Mouse (Mus musculus) kidney, postnatal 10 days (tissue): Measurements from ENCODE around the gene Hectd2.

Source experiments
- DNase-seq: peaks from one replicate; pipeline ENCODE4 v3.0.0; 2021; ENCODE audit warnings: mixed read lengths

Hectd2 gene

DNA sequence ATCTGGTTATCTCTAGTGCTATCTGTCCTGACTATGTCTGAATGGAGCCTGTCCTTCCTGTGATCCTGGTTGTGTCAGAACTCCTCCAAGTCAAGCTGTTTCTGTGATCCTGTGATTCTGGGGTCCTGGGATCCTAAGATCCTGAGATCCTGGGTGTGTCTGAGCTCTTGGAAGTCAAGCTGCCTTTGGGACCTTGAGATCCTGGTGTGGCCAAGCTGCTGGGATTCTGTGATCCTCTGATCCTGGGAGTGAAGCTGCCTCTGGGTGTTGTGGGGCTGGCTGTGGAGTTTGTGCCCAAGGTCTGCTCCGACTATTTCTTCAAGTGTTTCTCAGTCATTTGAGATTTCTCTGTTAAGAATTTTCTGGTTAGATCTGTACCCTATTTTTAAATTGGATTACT is 98.2 kb downstream of the Hectd2 start:
- no peak for DNase-seq

DNA sequence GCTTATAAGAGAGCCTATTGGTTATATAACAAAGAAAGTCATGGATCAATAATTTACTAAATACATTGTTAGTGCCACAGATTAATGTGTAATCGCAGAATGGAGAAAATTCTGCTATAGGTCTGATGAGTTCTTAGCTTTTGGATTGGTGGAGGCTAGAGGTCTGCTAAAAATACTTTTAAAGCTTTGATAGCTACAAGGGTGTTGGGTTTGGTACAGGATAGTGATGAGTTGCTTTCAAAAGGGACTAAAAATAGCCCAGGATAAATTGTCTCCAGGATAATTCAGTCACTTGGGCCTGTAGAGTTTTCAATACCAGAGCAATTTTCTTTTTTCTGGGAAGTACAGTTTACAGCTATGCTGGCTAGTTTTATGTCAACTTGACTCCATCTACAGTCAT is 108.3 kb downstream of the Hectd2 start:
- DNase-seq, result no peak

DNA sequence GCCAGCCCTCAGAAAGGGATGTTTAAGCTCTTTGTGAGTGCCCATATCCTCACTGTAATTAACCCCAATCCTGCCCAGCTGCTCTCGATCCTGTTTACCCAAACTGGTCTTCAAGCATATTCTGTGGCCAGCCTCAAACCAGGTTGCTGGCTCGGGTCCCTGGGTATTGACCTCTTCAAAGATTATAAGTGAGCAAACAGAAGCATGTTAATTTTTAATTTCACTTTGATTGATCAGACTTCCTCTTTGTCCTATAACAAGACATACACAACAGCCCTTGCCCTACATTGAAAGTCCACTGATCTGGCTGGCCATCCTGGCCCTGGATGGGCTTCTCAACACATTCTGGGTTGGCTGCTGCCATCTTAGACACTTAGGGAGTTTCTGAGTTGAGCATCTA is 109.5 kb downstream of the Hectd2 start:
- DNase-seq, result no peak

DNA sequence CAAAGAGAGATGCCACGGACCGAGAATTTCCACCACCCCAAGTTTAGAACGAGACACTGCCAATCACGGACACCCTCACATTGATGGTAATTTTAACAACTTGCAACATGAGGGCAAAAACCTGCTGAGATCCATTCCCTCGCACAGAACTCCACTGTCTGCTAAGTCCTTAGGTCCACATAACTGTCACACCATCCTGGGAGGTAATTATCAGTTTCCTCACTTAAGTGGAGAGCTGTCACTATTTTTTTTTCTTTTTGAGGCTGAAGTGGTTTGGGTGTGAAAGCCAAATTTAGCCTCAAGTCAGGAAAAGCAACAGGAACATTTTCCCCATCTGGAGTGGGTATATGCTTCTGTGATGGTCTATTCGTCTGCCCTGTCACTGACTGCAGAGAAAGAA is 110.0 kb downstream of the Hectd2 start:
- DNase-seq, result no peak

DNA sequence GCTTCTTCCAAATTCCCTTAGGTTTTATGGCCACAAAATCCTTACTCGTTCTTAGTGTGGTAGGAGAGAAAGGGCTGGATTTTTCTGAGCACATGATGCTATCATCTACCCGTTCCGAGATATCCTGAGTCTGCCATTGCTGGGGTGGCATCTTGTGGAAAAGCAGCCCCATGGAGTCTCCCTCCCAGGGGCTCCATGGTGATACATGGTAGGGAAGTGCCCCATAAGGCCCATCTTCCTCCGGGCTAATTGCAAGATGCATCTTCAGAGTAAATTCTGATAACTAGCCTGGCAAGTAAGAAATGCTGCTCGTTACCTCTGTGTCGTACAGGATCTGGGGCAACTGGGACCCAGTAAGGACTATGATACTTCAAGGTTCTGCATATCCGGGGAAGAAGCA is 110.8 kb downstream of the Hectd2 start:
- no peak for DNase-seq

DNA sequence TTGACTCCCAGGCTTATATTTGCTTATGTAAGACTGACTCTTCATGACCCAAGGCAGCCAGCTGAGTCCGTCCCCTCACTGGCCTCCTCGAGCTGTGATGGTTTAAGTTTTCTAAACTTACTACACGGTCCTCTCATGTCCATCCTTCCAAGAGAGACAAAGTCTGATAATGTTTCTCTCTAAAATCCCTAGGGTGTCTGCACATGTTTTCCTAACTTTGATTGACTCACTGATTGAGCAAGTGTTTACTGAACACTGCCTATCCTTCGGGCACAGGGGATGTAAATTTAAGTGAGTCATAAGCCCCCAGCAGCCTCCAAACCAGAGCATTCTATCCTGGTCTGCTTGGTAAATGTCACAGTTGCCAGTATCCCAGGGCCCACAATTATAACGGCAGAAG is 111.2 kb downstream of the Hectd2 start:
- DNase-seq, result no peak

DNA sequence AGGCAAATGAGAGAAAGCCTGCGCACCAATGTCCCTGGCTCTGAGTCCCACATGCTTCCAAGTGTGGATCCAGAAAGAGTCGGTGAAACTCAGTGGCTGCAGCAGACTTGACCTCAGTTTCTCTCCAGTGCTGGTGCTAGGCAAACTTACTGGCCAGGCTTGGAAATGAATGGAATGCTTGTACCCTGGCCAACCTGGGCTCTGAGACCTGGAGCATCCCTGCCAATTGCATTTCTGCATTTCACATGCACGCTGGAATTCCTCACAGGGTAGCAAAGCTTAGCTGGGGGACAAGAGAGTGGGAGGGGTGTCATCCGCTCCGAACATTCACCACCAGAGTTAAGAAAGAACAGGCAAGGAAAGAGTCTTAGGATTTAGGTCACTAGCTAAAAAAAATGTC is 112.0 kb downstream of the Hectd2 start:
- DNase-seq, result no peak

DNA sequence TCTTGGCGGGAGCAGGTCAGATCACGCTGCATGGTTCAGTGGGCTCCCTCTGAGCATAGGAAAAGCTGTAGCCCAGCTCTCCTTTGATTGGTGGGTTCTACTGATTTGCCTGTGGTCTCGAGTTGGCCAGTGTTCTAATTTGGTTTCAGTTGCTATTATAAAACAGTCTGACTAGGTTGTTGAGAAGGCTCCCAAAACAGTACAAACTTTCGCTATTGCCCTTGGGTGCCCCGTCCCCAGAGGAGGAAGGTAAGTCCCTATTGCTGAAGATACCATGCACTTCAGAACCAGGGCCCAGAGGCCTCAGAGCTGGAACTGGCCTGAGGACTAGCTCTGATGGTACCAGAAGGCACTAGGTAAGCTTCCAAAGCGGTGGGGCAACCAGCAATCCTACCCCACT is 112.9 kb downstream of the Hectd2 start:
- no peak for DNase-seq

DNA sequence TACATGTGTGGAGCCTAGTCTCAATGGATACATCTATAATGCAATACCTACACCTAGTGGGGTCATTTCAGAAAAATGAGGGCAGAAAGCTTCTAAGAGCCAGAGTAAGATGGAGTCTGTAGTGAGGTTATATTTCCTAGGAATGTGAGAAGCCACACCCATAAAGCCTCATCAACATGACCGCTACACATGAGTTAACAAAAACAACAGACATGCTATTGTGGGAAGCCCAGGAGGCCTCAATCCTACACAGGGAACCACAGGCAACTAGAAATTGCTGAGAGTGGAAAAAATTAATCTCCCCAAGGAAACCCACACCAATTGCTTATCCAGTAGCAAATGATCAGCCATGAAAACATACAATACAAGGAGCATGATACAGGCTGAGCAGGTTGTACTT is 113.7 kb downstream of the Hectd2 start:
- DNase-seq, result no peak

DNA sequence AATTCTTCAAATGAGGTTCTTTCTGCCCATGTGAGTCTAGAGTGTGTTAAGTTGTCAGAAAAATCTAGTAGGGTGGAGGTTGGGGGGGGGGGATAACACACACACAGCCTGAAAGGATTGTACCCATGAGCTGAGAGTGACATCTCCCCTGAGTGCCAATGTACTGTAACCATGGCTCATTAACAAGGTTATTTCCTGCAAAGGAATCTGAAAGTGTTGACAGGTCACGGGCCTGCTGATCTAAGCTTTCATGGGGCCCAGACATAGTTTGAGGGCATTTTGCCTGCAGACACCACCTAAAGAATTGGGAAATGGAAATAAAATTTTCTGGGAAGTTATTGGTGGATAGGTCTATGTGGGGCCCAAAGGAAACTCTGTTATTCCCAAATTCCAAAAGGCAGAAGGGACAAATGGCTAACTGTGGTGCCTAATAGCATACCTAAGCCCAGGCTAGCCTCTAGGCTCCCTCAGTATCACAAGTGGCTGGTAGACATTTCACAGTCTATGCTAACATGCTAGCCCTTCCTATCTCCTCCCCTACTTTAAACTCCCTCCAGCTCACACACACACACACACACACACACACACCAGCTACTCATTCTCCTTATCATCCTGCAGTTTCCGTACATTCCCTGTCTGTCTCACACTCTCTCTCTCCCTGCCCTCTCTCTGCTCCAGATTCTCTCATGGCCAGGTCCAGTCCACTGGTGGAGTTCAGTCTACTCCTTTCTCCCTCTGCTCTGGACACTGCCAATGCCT is 114.6 kb downstream of the Hectd2 start:
- no peak for DNase-seq

DNA sequence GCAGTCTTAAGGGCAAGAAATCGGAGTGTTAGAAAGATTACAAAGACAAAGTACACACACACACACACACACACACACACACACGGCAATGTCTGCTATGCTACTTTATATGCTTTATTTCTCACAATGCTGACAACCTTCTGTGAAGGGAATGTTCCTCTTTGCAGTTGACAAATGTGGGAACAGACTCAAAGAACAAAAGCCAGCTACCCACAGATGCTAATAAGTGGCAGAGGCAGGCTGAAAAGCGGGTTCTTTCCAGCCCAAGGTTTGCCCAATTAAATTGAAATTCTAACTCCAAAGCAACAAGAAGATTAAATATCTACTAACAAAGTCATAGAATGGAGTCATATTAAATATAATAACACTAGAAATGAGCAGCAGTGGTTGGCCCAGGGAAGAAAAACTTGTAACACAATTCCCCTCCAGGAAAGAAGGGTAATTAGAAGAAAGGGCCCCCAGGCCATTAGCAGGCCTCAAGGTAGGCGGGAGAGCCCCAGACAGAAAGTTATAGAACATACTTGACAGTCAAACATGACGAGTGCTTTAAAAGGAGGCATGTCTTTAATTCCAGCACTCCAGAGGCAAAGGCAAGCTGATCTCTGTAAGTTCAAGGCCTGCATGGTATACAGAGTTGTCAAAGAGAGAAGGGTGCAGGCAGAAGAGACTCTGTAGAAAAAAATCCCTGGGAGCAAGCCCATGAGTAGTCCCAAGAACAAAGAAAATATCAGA is 115.4 kb downstream of the Hectd2 start:
- DNase-seq, result no peak
